Mouse (Mus musculus) olfactory bulb, adult 2 months (tissue): Measurements from ENCODE around the gene Dnase1l3.

Experiments
- CTCF ChIP-seq: fragments of 200-500 bp; IDR thresholded peaks from 2 replicates; pipeline ENCODE4 v1.5.1; 2012; ENCODE audit warnings: low read depth, mild to moderate bottlenecking, low read length, moderate library complexity; ENCODE audit not compliant: insufficient read depth
- POLR2A ChIP-seq: fragments of 200-500 bp; IDR thresholded peaks from 2 replicates; pipeline ENCODE4 v1.6.1; 2012; ENCODE audit warnings: mild to moderate bottlenecking, low read depth, low read length, moderate library complexity; ENCODE audit not compliant: insufficient read depth

DNA sequence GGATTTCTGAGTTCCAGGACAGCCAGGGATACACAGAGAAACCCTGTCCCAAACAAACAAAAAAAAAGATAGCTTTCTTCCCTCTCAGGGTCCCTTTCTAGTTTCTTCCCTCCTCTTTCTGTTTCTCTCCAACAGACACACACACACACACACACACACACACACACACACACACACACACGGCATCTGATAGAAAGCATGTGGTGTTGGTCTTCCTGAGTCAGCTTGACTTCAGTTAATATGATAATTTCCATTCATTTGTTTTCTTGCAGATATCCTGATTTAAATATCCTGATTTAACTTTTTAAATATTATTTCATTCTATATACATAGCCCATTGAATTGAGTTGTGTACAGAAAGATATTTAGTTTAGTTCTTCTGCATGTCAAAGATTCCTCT, 66.0 kb downstream of the Dnase1l3 start:
- TF ChIP-seq CTCF: no peak
- TF ChIP-seq POLR2A: no peak
